Mouse (Mus musculus) left cerebral cortex, adult 11 months (tissue): ENCODE data around the gene Tktl2.

Experiments used
- DNase-seq: peaks from one replicate; pipeline ENCODE4 v3.0.0; 2022; ENCODE audit warnings: low spot score

Gene Tktl2

GRCm38 (mm10) chr8:66511537-66511936, at the start of gene Tktl2:
TSS of gene Tktl2 (plus strand) at chr8:66511756.
- DNase-seq: no peak

- DNase-seq: no peak
These were observed 41.7 kb upstream of the Tktl2 start for GRCm38 (mm10) chr8:66469821-66470220.

- DNase-seq: no peak
These were observed 34.7 kb upstream of the Tktl2 start for GRCm38 (mm10) chr8:66476880-66477279.

- DNase-seq: peak; percentile 66
These were observed 25.3 kb upstream of the Tktl2 start, which contains the start of gene Tma16 for GRCm38 (mm10) chr8:66486084-66486763. TSS of gene Tma16 (minus strand) at chr8:66486530.

- DNase-seq: no peak
These were observed 23.0 kb upstream of the Tktl2 start for GRCm38 (mm10) chr8:66488556-66488955.

- no peak for DNase-seq
These were observed 20.9 kb upstream of the Tktl2 start for GRCm38 (mm10) chr8:66490624-66491023.

GRCm38 (mm10) chr8:66494496-66494895, 17.1 kb upstream of the Tktl2 start:
- DNase-seq: no peak

- peak; percentile 63 for DNase-seq
These were observed 15.8 kb upstream of the Tktl2 start for GRCm38 (mm10) chr8:66495726-66496125.

GRCm38 (mm10) chr8:66496998-66497577, 14.5 kb upstream of the Tktl2 start:
- peak; percentile 21 for DNase-seq

GRCm38 (mm10) chr8:66503381-66503780, 8.2 kb upstream of the Tktl2 start:
- no peak for DNase-seq

- DNase-seq: no peak
These were observed 7.6 kb downstream of the Tktl2 start for GRCm38 (mm10) chr8:66519149-66519548.

GRCm38 (mm10) chr8:66520576-66520975, 9.0 kb downstream of the Tktl2 start:
- DNase-seq: no peak

GRCm38 (mm10) chr8:66550092-66550491, 38.5 kb downstream of the Tktl2 start:
- no peak for DNase-seq
